Mouse (Mus musculus) CH12.LX (cell line): Measurements from ENCODE around the gene Psmd7. TPM values are rescaled to one million over a fixed set of nuclear protein-coding genes. Genes with fewer than 3 reads are reported as not detected.

Experiments
- DNase-seq: peaks from one replicate; pipeline ENCODE4 v3.0.0-alpha.2; 2013; ENCODE audit errors: extremely low read depth
- H3K27ac ChIP-seq: 2 replicates; pipeline ENCODE4 v1.5.1; 2012; ENCODE audit warnings: low read depth, mild to moderate bottlenecking, control low read depth, moderate library complexity; ENCODE audit not compliant: insufficient read depth
- H3K27me3 ChIP-seq: replicated peaks from 2 replicates; pipeline ENCODE3; 2012; ENCODE audit warnings: inconsistent platforms
- H3K36me3 ChIP-seq, 2 experiments: replicated peaks in 1 of 2; 2 replicates each; pipeline versions ENCODE3 to v1.6.1; 2012; ENCODE audit warnings: inconsistent platforms in 1 of 2, low read length in 1 of 2, mild to moderate bottlenecking in 1 of 2, mixed read lengths in 1 of 2, moderate library complexity in 1 of 2; ENCODE audit not compliant: control insufficient read depth in 1 of 2, insufficient read depth in 1 of 2
- H3K4me1 ChIP-seq, 2 experiments: 2 replicates each; pipeline ENCODE4 v1.6.1; 2012; ENCODE audit warnings: inconsistent platforms in 1 of 2, moderate library complexity in 1 of 2; ENCODE audit not compliant: insufficient read depth in 2 of 2, control insufficient read depth in 1 of 2
- H3K4me2 ChIP-seq: 2 replicates; pipeline ENCODE4 v1.6.1; 2012; ENCODE audit warnings: low read depth, mild to moderate bottlenecking, control low read depth; ENCODE audit not compliant: poor library complexity, insufficient read depth, severe bottlenecking
- H3K4me3 ChIP-seq, 3 experiments: fragments of 150-350 bp in 1 of 3; sonication (generic) in 1 of 3; replicated peaks in 1 of 3; 2 replicates each; pipeline versions ENCODE3 to v1.5.1; 2011 to 2012; ENCODE audit warnings: low read depth in 2 of 3, low read length in 2 of 3, mild to moderate bottlenecking in 2 of 3, moderate library complexity in 2 of 3, control low read depth in 1 of 3, improper control_type of control experiment in 1 of 3, inconsistent platforms in 1 of 3, mixed read lengths in 1 of 3; ENCODE audit not compliant: poor library complexity in 1 of 3
- H3K79me2 ChIP-seq: replicated peaks from 2 replicates; pipeline ENCODE4 v1.6.1; 2012; ENCODE audit warnings: mild to moderate bottlenecking, moderate library complexity; ENCODE audit not compliant: control insufficient read depth, poor library complexity, insufficient read depth, severe bottlenecking; ENCODE audit errors: extremely low read depth
- H3K9ac ChIP-seq: 2 replicates; pipeline ENCODE4 v1.6.1; 2012; ENCODE audit warnings: low read depth, mild to moderate bottlenecking, control low read depth, moderate library complexity; ENCODE audit not compliant: insufficient read depth
- H3K9me3 ChIP-seq: replicated peaks from 2 replicates; pipeline ENCODE3; 2012; ENCODE audit warnings: low read length, inconsistent platforms, mixed read lengths
- CHD2 ChIP-seq: IDR thresholded peaks from 2 replicates; pipeline ENCODE4 v1.6.1; 2011; ENCODE audit warnings: low read length, improper control_type of control experiment
- CTCF ChIP-seq, 2 experiments: IDR thresholded peaks in 1 of 2; conservative IDR thresholded peaks in 1 of 2; 2 replicates each; pipeline ENCODE4 v1.5.1; 2011 to 2012; ENCODE audit warnings: low read depth in 2 of 2, low read length in 2 of 2, improper control_type of control experiment in 1 of 2, inconsistent platforms in 1 of 2, mild to moderate bottlenecking in 1 of 2, moderate library complexity in 1 of 2
- EP300 ChIP-seq: IDR thresholded peaks from 2 replicates; pipeline ENCODE4 v1.6.1; 2011; ENCODE audit warnings: low read length, improper control_type of control experiment
- ETS1 ChIP-seq: conservative IDR thresholded peaks from 2 replicates; pipeline ENCODE4 v1.6.1; 2012; ENCODE audit warnings: low read depth, mild to moderate bottlenecking, inconsistent platforms, low read length, improper control_type of control experiment, moderate library complexity
- GABPA ChIP-seq: IDR thresholded peaks from 2 replicates; pipeline ENCODE4 v1.6.1; 2012; ENCODE audit warnings: low read depth, low read length, improper control_type of control experiment, inconsistent platforms; ENCODE audit not compliant: insufficient replicate concordance
- HCFC1 ChIP-seq: IDR thresholded peaks from 2 replicates; pipeline ENCODE4 v1.6.1; 2012; ENCODE audit warnings: low read depth, mild to moderate bottlenecking, inconsistent platforms, low read length, improper control_type of control experiment
- JUN ChIP-seq: IDR thresholded peaks from 2 replicates; pipeline ENCODE4 v1.6.1; 2011; ENCODE audit warnings: low read depth, mild to moderate bottlenecking, low read length, improper control_type of control experiment, moderate library complexity; ENCODE audit not compliant: insufficient read depth
- MAX ChIP-seq: IDR thresholded peaks from 2 replicates; pipeline ENCODE4 v1.6.1; 2011; ENCODE audit warnings: low read length, improper control_type of control experiment
- MEF2A ChIP-seq: IDR thresholded peaks from 2 replicates; pipeline ENCODE4 v1.6.1; 2014; ENCODE audit warnings: low read depth, mild to moderate bottlenecking, inconsistent platforms, low read length, improper control_type of control experiment, borderline replicate concordance
- MYC ChIP-seq: IDR thresholded peaks from 2 replicates; pipeline ENCODE4 v1.6.1; 2011; ENCODE audit warnings: low read depth, mild to moderate bottlenecking, improper control_type of control experiment, low read length
- NELFE ChIP-seq: IDR thresholded peaks from 2 replicates; pipeline ENCODE4 v1.6.1; 2011; ENCODE audit warnings: low read depth, low read length, improper control_type of control experiment
- PAX5 ChIP-seq: IDR thresholded peaks from 2 replicates; pipeline ENCODE4 v1.6.1; 2012; ENCODE audit warnings: low read length, inconsistent platforms, mixed read lengths
- RCOR1 ChIP-seq: conservative IDR thresholded peaks from 2 replicates; pipeline ENCODE4 v1.6.1; 2012; ENCODE audit warnings: low read depth, mild to moderate bottlenecking, inconsistent platforms, low read length, improper control_type of control experiment
- USF1 ChIP-seq: IDR thresholded peaks from 2 replicates; pipeline ENCODE4 v1.6.1; 2014; ENCODE audit warnings: low read depth, mild to moderate bottlenecking, inconsistent platforms, low read length, improper control_type of control experiment
- USF2 ChIP-seq: conservative IDR thresholded peaks from 2 replicates; pipeline ENCODE4 v1.6.1; 2011; ENCODE audit warnings: low read depth, low read length, improper control_type of control experiment
- ZMIZ1 ChIP-seq: IDR thresholded peaks from 2 replicates; pipeline ENCODE4 v1.6.1; 2012; ENCODE audit warnings: low read depth, mild to moderate bottlenecking, inconsistent platforms, low read length, improper control_type of control experiment
- ZNF384 ChIP-seq: IDR thresholded peaks from 2 replicates; pipeline ENCODE4 v1.6.1; 2012; ENCODE audit warnings: low read depth, low read length, improper control_type of control experiment, inconsistent platforms
- dilution Hi-C: fragments of 300-500 bp; cut with MboI; formaldehyde crosslinking; loops from 2 replicates; pipeline ENCODE4 v1.14.3; 2020; ENCODE audit warnings: low sequenced_read_pairs; ENCODE audit not compliant: extremely low pct_unique_long_range_greater_than_20kb, extremely low pct_ligation_motif_present
- in situ Hi-C: fragments of 300-500 bp; cut with MboI; formaldehyde crosslinking; loops from 3 replicates; pipeline ENCODE4 v1.14.3; 2019; ENCODE audit warnings: low sequenced_read_pairs, low pct_ligation_motif_present, low pct_unique_long_range_greater_than_20kb, mixed read lengths
- polyA plus RNA-seq: library from polyadenylated mRNA; unstranded; fragments of >175 nt; gene quantifications from 2 replicates; pipeline ENCODE4 v1.2.1, GENCODE M21; 2012; ENCODE audit warnings: low read depth; ENCODE audit not compliant: insufficient read length
- total RNA-seq, 2 experiments: library from RNA; depleted of rRNA; stranded (reverse); fragments of 300-350 nt in 1 of 2; fragments of >200 nt in 1 of 2; gene quantifications; 2 replicates each; pipeline ENCODE4 v1.2.3; 2012 to 2014

Psmd7 gene
- total and polyA plus RNA-seq, 3 experiments, result 56.7 to 353 (median 110) TPM

GRCm38 (mm10) chr8:107546817-107547216 lies 41.4 kb downstream of the Psmd7 start:
- Histone ChIP-seq H3K27ac (no peak overlapping the region), H3K4me3 (no peak overlapping the region), H3K4me1 (peaks cover 0 to 16% of the 10 kb centered on the region in 2 experiments; a peak in 2 of 4 replicates), H3K9ac (no peak overlapping the region), H3K27me3 (no peaks in the 10 kb centered on the region), H3K79me2 (no peaks in the 10 kb centered on the region), H3K4me2 (no peak overlapping the region), H3K36me3 (peaks cover 16 to 93% of the 10 kb centered on the region in 2 experiments), H3K9me3 (no peaks in the 10 kb centered on the region)
- dilution Hi-C loops, result no loop called here
- no peak for DNase-seq
- in situ Hi-C loops, result no loop called here
- no peak for TF ChIP-seq PAX5

- no peaks in the 10 kb centered on the region for H3K27me3 ChIP-seq
Observed at GRCm38 (mm10) chr8:107546154-107546553, 42.1 kb downstream of the Psmd7 start.

GRCm38 (mm10) chr8:107545621-107546152 lies 42.6 kb downstream of the Psmd7 start:
- no peak overlapping the region for H3K4me2 ChIP-seq
- in situ Hi-C loops (no loop called here), dilution Hi-C loops (no loop called here)
- H3K27ac ChIP-seq, result no peak overlapping the region
- H3K27me3 ChIP-seq, result no peaks in the 10 kb centered on the region
- peaks cover 22 to 93% of the 10 kb centered on the region in 2 experiments for H3K36me3 ChIP-seq
- peaks cover 0 to 25% of the 10 kb centered on the region in 2 experiments; a peak in 2 of 4 replicates for H3K4me1 ChIP-seq
- TF ChIP-seq NELFE, result no peak
- no peak for TF ChIP-seq ETS1
- TF ChIP-seq JUN, result no peak
- no peak for TF ChIP-seq USF1
- TF ChIP-seq EP300, result no peak
- no peak for TF ChIP-seq HCFC1
- no peak for TF ChIP-seq MYC
- TF ChIP-seq CHD2, result no peak
- no peak for TF ChIP-seq ZMIZ1
- no peak overlapping the region for H3K4me3 ChIP-seq
- no peaks in the 10 kb centered on the region for H3K79me2 ChIP-seq
- no peak overlapping the region for H3K9ac ChIP-seq
- H3K9me3 ChIP-seq, result no peaks in the 10 kb centered on the region
- DNase-seq, result no peak

More at GRCm38 (mm10) chr8:107546154-107546553, 42.1 kb downstream of the Psmd7 start:
- Histone ChIP-seq H3K4me1 (peaks cover 0 to 20% of the 10 kb centered on the region in 2 experiments; a peak in 2 of 4 replicates), H3K79me2 (no peaks in the 10 kb centered on the region), H3K27ac (no peak overlapping the region), H3K36me3 (peaks cover 20 to 94% of the 10 kb centered on the region in 2 experiments), H3K9ac (no peak overlapping the region), H3K9me3 (no peaks in the 10 kb centered on the region), H3K4me2 (no peak overlapping the region), H3K4me3 (no peak overlapping the region)
- no peak for TF ChIP-seq MAX
- TF ChIP-seq MEF2A, result no peak
- no peak for TF ChIP-seq EP300
- TF ChIP-seq ZNF384, result no peak
- no peak for TF ChIP-seq HCFC1
- TF ChIP-seq GABPA, result no peak
- TF ChIP-seq RCOR1, result no peak
- no peak for TF ChIP-seq MYC
- no peak for TF ChIP-seq ZMIZ1
- no peak for TF ChIP-seq USF2
- TF ChIP-seq ETS1, result no peak
- no peak for TF ChIP-seq CTCF (conservative IDR thresholded peaks at IDR 0.05 in 1 of 2, IDR thresholded peaks at IDR 0.05 in 1 of 2; ENCODE audit: low read depth in 2 of 2, low read length in 2 of 2)
- dilution Hi-C loops, result no loop called here
- DNase-seq, result no peak
- in situ Hi-C loops, result no loop called here
